Mouse (Mus musculus) inflammation-experienced regulatory T-cells, adult 6 months (primary cell): ENCODE data around the gene Wnt9a. TPM values are rescaled to one million over a fixed set of nuclear protein-coding genes. Genes with fewer than 3 reads are reported as not detected.
"Not testable (repeated sequence)": the region's sequence is repeated elsewhere in the genome, so short reads cannot be mapped to it uniquely, and the experiment has no call there.

ENCODE experiments used
- ATAC-seq: one replicate; pipeline ENCODE4 v1.8.0; 2017
- polyA plus RNA-seq, 3 experiments: library from polyadenylated mRNA; unstranded; fragments of 100-300 nt; shearing (Covaris generic); gene quantifications; one replicate each; pipeline ENCODE4 v1.2.1; 2017

Gene Wnt9a
- polyA plus RNA-seq, result not detected

- no peak for ATAC-seq
These were observed at the start of gene Wnt9a for GRCm38 (mm10) chr11:59306461-59307421. Wnt9a (plus strand) TSS chr11:59306928.

DNA sequence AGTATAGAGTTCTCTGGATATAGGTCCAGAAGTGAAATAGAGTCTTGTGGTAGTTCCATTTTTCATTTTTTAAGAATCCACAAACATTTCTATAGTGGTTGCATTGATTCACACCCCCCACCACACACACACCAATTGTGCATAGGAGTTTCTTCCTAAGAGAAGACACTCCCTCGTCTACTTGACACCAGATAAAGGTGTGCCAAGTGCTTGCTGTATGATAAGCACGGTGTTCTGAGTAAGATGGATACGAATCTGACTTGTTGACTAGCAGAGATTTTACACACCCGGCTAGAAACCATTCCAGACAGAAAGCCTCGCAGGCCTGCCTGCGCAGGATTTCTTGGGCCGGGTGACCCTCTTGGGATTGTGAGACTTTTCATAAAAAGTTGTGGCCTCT is 47.1 kb upstream of the Wnt9a start:
- ATAC-seq, result no peak

DNA sequence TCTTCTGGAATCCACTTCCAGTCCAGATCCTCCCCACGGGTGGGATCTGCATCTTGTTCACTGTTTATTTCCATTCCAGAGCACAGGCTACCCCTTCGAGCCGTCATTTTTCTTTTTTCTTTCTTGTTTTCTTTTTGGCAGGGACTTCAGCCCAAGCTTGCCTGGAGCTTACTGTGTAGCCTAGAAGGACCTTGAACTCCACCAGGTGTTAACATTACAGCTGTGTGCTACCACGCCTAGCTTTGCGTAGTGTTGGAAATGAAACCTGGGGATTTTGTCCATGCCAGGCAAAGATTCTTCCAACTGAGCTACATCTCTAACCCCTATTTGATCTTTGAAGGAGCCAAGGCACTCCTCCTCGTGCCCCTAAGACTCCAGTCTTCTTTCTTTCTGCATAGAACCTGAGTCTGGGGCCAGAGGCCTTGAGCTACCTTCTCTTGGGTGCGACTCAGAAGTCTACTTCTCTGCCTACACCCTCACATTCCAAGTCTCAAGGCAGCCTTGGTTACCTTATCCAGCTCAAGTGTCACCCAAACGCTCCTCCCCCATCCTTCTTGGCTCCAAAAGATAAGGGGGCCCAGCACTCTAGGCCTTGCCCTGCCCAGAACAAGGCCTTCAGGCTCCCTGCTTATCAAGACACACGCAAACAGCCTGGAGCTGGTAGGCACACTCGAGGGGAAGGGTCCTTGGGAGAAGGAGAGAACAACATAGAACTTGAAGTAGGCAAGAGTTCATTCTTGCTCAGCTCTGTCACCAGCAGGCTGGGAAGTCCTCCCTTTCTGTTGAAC is 45.8 kb upstream of the Wnt9a start:
- ATAC-seq, result no peak

DNA sequence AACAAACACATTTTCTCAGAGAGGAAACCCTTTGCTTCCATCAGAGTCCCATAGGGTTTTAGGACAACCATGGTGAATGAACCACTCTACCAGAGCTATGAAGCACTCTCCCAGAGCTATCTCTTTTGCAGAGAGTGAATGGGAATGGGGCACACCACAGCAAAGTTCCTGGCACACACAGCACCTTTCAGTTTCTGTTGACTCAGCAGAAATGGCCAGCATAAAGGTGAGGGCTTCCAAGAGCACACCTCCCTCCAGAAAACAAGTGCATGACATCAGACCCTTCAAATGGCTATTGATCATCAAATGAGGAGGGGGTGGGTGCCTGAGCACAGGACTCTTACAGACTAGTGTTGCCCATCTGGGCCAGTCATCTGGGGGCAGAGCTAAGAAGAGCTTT is 44.4 kb upstream of the Wnt9a start:
- no peak for ATAC-seq

DNA sequence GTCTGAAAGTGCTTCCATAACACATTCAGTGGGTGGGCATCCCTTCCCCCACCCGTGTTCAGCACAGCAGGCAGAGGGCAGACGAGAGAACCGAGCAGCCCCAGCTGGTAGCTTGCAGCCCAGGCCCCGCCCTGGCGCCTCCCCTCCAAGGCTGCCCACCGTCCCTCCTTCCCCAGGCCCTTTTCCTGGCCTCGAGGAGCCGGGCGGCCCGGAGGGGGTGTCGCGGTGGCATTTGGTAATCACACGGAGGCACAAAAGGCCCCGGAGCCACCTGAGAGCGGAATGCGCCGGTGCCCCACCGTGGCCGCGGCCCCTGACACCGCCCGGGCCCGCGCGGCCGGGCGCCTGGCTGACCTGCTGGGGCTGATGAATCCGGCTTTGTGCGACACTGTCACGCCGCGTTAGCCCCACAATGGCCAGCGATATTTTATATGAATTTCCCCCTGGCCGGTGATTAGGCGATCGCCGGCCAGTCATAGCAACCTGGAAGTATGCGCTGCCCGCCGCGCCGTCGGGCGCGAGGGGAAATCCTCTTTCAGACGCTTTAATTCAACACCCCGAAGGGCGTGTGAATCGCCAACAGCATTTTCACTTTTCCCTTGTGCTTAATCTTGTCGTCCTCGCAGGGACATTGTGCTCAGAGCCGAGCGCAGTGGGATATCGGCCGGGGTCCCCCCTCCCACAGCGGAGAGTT is 42.7 kb upstream of the Wnt9a start:
- no peak for ATAC-seq

DNA sequence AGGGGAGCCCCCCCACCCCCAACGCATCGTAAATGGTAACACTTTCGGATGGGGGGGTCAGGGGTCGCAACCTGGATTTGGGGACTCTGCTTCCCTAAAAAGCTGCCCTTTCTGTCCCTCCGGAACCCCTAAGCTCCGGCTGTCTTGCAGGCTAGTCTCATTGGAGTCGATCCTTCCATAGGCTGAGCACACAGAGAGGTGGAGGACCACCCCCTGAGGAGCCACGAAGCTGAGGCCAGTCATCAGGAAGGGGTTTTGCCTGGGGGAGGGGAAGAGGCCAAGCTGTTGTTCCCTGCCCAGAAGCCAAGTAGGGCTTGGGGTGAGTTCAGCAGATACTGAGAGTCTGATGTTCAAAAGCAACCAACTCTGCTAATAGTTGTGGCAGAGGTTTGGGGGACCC is 42.1 kb upstream of the Wnt9a start:
- ATAC-seq, result no peak

DNA sequence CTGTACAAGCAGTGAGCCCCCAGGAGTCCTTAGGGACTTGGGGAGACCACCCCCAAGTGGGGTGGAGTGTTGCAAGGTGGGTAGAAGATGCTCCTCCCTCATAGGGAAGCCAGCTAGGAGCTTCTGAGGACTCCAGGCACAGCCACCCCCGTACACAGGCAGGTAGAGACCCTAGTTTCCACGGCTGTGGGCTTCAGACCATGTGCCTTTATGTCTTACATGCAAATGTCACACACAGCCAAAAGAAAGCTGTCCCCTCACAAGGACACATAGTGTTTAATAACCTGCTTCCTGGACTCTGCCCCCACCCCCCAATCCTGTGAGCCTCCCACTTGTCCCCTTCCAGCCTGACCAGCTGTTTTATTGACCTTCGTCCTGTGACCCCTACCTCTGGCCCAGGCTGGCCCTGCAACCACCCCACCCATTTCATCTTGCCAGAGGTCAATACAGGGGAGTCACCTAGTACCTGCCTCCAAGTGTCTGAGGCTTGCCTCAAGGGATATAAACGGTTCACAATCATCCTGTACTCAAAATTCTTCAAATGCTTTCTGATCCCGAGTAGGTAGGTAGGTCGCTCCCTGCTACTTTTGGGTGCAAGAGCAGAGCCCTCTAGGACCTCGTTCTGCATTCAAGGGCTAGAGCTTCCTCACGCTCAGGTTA is 41.4 kb upstream of the Wnt9a start:
- ATAC-seq, result no peak

DNA sequence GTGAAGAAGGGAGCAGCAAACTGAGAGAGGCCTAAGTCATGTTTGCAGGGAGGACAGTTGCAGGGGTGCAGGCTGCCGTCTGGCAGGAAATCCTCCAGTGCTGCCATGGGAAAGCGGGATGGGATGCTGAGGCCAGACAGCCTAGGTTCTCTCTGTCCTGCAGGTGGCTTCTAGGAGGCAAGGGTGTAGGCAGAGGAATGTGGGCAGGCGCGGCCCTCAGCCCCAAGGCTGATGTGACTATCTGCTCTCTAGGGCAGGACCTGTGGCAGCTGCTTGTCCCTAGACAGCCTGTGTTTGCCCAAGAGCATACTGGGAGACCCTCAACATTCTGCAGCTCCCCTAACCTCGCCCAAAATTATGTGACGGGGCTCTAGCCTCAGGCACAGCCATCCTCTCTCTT is 40.0 kb upstream of the Wnt9a start:
- ATAC-seq, result no peak

GRCm38 (mm10) chr11:59274184-59274583 is 32.5 kb upstream of the Wnt9a start:
- no peak for ATAC-seq

DNA sequence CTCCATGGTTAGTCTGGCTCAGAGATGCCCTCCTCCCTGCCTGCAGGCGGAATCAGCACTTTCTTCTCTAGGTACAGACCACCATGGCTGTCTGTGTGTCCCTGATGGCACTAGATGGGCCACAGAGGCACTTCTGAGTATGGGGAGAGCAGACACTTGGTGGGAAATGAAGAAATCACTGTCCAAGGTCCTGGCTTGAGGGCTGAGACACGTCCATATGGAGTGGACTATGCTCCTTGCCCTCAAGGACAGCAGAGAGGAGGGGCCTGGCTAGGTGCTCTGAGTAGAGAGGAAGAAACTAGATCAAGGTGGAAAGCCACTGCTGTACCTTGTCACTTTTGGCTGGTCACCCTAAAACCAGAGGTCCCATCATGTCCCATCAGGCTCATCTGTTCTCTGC is 29.9 kb upstream of the Wnt9a start:
- ATAC-seq, result no peak

DNA sequence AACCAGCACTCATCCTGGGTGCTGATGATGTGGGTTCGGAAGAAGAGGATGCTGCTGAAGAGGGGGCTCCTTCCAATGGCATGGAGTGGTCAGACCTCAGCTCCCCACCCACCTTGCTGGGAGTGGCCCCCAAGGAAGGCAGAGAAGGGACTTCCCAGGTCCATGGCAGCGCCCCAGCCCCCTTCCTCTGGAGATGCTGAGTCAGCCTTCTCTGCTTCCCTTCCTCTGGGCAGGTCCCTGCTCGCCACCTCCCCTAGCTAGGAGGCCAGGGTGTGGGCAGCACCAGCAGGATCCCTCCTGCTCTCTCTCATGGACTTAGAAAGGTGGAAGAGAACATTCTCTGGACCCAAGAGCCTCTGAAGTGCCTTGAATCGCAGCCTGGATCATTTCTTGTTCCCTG is 28.7 kb upstream of the Wnt9a start:
- no peak for ATAC-seq

DNA sequence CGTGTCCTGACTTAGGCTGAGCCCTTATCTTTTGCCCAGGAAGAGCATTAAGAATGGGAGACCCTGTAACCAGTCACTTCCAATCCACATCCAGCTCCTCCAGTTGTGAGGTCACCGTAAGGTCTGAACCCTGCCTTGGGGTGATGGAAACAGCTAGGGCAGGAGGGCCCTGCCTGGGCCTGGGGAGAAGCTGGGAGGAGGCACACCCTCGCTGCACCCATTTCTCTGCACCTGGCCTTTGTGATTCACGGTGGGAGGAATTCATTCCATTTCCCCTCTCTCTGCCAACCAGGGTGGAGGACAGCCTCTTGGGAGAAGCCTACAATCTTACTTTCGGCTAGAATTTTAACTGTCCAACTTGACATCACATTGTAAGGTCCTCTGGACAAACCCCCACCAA is 24.6 kb upstream of the Wnt9a start:
- no peak for ATAC-seq

DNA sequence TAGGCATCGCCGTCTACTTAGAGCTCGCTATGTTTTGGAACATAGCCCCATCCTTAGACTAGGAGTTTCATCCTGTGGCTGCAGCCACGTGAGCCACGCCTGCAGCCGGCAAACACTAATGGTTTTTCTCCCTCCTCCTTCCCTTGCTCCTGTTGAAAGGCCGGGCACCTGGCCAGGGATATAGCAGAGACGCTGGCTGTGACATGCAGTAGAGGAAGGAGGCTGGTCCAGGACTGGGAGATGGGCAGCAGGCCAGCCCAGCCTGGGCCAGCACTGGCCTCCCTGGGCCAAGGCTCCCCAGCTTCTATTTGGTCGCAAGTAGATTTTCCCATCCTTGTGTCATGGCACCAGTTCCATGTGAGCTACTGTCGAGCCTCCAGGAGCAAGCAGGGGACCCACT is 23.8 kb upstream of the Wnt9a start:
- no peak for ATAC-seq

GRCm38 (mm10) chr11:59284146-59284545 is 22.6 kb upstream of the Wnt9a start:
- no peak for ATAC-seq

- no peak for ATAC-seq
These were observed 17.0 kb upstream of the Wnt9a start for GRCm38 (mm10) chr11:59289706-59290105.

DNA sequence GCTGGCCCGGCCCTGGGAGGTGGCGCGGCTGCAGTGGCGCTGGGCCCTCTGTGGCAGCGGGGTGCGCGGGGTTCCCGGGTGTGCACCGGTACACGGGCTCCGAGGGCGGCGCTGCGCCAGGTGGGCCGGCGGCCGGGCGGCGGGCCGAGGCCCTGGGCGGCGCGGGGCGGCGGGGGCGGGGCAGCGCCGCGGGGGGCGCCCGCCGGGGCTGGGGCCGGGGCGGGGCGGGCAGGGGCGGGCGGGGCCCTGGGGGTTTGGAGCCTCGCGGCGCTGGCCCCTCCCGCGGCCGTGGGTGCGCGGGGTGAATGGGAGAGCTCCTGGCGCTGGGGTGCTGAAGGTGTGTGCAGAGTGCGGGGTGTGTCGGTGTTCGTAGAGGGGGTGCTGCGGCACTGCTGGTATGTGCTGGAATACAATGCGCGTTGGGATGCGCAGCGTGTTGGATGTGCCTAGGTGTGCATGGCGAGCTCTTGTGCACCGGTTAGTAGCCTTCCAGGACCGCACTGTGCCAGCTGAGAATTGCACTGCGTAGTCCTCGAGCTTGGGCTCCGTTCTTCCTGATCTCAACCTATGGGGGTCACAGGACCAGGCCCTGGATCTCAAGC is 15.9 kb upstream of the Wnt9a start, which contains the start of gene Wnt3a:
TSS of gene Wnt3a (minus strand) at position 51 of the 602 bp plus-strand sequence.
- ATAC-seq, result no peak

GRCm38 (mm10) chr11:59293616-59294015 is 13.1 kb upstream of the Wnt9a start:
- no peak for ATAC-seq

DNA sequence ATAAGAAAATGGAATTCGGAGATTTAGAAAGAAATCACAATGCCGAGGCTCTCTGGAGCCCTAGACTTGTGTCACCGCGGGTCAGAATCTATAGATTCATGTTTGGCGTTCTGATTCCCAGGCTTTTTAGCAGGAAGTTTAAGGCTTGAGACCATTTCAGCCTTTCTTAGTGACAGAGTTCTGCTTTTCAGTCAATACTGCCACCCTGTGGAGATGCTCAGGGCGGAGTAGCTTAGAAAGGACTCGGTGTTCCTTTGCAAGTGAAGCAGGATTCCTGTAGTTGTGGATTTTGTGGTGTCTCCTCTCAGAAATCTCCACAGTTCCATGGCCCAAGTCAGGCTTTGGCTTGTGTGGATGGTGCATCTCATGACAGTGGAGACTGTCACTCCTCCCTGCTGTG is 8.8 kb upstream of the Wnt9a start:
- ATAC-seq, result no peak

DNA sequence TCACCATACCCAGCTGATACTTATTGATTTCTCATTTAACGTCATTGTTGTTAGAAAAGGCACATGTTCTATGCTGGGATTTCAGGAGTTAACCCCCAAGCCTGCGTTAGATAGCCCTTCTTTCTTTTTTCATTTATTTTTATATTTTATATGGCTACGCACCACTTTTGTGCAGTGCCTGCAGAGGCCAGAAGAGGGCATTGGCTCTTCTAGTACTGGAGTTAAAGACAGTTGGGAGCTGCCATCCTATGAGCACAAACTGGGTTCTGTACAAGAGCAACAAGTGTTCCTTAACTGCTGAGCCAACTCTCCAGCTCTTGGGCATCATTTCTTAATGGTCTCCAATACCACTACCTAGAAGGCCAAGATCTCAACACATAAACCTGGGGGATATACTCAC is 6.5 kb upstream of the Wnt9a start:
- no peak for ATAC-seq

DNA sequence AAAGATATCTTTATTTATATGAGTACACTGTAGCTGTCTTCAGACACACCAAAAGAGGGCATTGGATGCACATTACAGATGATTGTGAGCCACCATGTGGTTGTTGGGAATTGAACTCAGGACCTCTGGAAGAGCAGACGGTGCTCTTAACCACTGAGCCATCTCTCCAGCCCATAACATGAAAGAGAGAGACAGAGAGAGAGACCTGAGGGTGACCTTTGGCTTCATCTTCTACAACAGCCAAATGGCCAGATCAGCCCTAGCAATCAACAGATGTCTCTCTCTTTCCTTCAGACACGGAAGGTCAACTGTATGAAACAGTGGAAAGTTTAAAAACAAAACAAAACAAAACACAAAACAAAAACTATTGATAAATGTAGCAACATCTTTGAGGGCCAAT is 5.7 kb upstream of the Wnt9a start:
- not testable (repeated sequence) for ATAC-seq

- ATAC-seq, result no peak
These were observed 3.8 kb upstream of the Wnt9a start for GRCm38 (mm10) chr11:59302700-59303569.
